Mouse (Mus musculus) lung, postnatal 0 days (tissue): ENCODE measurements at regions not wholly inside any gene's neighbourhood (a gene's known extent, or its start where the extent isn't known, plus 50 kb on each side); places are given as distances from the start of the nearest gene placed in this dataset.

Source experiments
- CTCF ChIP-seq: IDR thresholded peaks from 2 replicates; pipeline ENCODE4 v1.5.1; 2016; ENCODE audit warnings: antibody characterized with exemption, mild to moderate bottlenecking
- EP300 ChIP-seq: IDR thresholded peaks from 2 replicates; pipeline ENCODE4 v1.6.1; 2016; ENCODE audit warnings: antibody characterized with exemption, mild to moderate bottlenecking, control low read depth

GRCm38 (mm10) chrX:99539684-99540083 lies 68.6 kb upstream of the Pja1 start:
- no peak for TF ChIP-seq CTCF
- no peak for TF ChIP-seq EP300
